Mouse (Mus musculus) kidney, postnatal 10 days (tissue): ENCODE measurements around the gene Gm48551.

ENCODE experiments used
- DNase-seq: peaks from one replicate; pipeline ENCODE4 v3.0.0; 2021; ENCODE audit warnings: mixed read lengths

Gene Gm48551

GRCm38 (mm10) chr10:81356991-81357844, 27.0 kb upstream of the Gm48551 start, which contains the start of gene Mfsd12:
Gene Mfsd12 (plus strand): TSS chr10:81357491.
- peak; percentile 96 for DNase-seq

- no peak for DNase-seq
Measured at GRCm38 (mm10) chr10:81358209-81358608, 26.1 kb upstream of the Gm48551 start.

- no peak for DNase-seq
Measured at GRCm38 (mm10) chr10:81358841-81359240, 25.4 kb upstream of the Gm48551 start.

GRCm38 (mm10) chr10:81360721-81361120, 23.5 kb upstream of the Gm48551 start:
- DNase-seq: no peak

GRCm38 (mm10) chr10:81362336-81362949, 21.8 kb upstream of the Gm48551 start:
- DNase-seq: no peak

GRCm38 (mm10) chr10:81363436-81364346, 20.6 kb upstream of the Gm48551 start:
- peak; percentile 67 for DNase-seq

GRCm38 (mm10) chr10:81364666-81365065, 19.6 kb upstream of the Gm48551 start:
- peak; percentile 51 for DNase-seq

GRCm38 (mm10) chr10:81365073-81365472, 19.2 kb upstream of the Gm48551 start:
- DNase-seq: no peak

- no peak for DNase-seq
Measured at GRCm38 (mm10) chr10:81365672-81366476, 18.4 kb upstream of the Gm48551 start, which contains the start of gene 4930404N11Rik. Gene 4930404N11Rik (minus strand): TSS chr10:81365816.

GRCm38 (mm10) chr10:81366477-81367206, 17.6 kb upstream of the Gm48551 start:
- DNase-seq: no peak

- DNase-seq: no peak
Measured at GRCm38 (mm10) chr10:81367207-81367495, 17.1 kb upstream of the Gm48551 start.

- DNase-seq: no peak
Measured at GRCm38 (mm10) chr10:81375322-81375721, 8.9 kb upstream of the Gm48551 start.

GRCm38 (mm10) chr10:81376561-81377361, 7.5 kb upstream of the Gm48551 start:
- DNase-seq: no peak

GRCm38 (mm10) chr10:81377362-81377664, 7.0 kb upstream of the Gm48551 start:
- no peak for DNase-seq

- DNase-seq: no peak
Measured at GRCm38 (mm10) chr10:81377793-81378552, 6.3 kb upstream of the Gm48551 start, which contains the start of gene Fzr1. Gene Fzr1 (minus strand): TSS chr10:81378516.

- peak; percentile 100 for DNase-seq
Measured at GRCm38 (mm10) chr10:81378553-81379182, 5.6 kb upstream of the Gm48551 start.

GRCm38 (mm10) chr10:81379183-81379553, 5.1 kb upstream of the Gm48551 start:
- DNase-seq: no peak

- no peak for DNase-seq
Measured at GRCm38 (mm10) chr10:81379809-81380378, 4.4 kb upstream of the Gm48551 start.

- DNase-seq: peak; percentile 68
Measured at GRCm38 (mm10) chr10:81382039-81382438, 2.2 kb upstream of the Gm48551 start.
